Mouse (Mus musculus): ENCODE results near the gene Nbeal2. TPM values are rescaled to one million over a fixed set of nuclear protein-coding genes. Genes with fewer than 3 reads are reported as not detected.

Gene Nbeal2
- total RNA-seq, 2 experiments from 2014 or later: 35.9 to 52.5 TPM

GRCm38 (mm10) chr9:110678886-110679285, 24.9 kb upstream of the Nbeal2 start:
- no peak for ATAC-seq (ENCODE audit: poor library complexity, severe bottlenecking)

DNA sequence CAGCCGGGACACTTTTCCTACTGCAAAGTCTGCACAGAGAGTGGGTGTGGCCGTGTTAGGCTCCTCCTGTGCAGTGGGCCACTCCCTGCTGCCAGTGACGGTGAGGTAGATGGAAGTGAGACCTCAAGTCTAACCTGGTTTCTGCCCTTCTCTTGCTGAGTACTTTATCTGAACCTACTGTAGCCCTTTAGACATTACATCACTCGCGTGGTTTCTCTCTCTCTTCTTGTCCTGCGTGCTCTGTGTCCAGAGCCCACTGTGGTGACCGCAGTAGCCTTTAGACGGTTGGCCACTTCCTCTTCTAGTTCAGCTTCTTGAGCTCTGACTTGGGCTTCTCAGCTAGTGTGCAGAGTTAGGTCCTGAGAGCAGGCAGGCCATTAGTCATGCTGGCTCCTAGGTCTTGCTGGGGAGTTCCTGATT, 22.5 kb upstream of the Nbeal2 start:
- peak; percentile 84 for ATAC-seq (ENCODE audit: poor library complexity, severe bottlenecking)

- ATAC-seq (ENCODE audit: poor library complexity, severe bottlenecking): peak; percentile 15
Observed at GRCm38 (mm10) chr9:110673107-110673752, 19.3 kb upstream of the Nbeal2 start.

DNA sequence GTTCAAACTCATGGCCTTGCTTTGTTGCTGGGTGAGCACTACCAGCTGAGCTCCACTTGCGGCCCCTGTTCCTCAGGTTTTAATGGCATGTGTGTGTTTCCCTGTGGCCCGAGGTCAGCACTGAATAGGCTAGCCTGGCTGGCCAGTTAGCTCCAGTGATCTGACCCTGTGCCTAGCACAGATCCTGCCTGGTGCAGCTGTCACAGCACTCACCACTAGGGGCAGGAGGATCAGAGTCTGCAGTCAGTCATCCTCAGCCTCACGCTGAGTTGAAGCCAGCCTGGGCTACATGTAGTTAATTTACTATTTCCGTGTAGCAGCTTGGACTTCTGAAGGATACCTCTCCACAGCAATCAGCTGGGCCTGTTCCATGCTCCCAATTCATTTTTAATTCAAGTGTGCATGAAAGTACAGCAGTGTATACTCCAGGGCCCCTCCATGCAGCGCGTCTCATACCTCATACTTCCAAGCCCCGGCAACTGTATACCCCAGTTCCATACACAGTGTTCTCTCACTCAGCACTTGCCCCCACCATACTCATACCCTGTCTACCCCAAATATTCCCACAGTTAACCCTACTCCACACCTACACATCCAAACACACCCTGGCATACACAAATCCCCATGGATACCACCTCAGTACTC, 18.6 kb upstream of the Nbeal2 start:
- ATAC-seq (ENCODE audit: poor library complexity, severe bottlenecking): peak; percentile 27; the same call in 1 of the 2 replicates

- ATAC-seq (ENCODE audit: poor library complexity, severe bottlenecking): no peak
Observed at GRCm38 (mm10) chr9:110669785-110670184, 15.8 kb upstream of the Nbeal2 start.

DNA sequence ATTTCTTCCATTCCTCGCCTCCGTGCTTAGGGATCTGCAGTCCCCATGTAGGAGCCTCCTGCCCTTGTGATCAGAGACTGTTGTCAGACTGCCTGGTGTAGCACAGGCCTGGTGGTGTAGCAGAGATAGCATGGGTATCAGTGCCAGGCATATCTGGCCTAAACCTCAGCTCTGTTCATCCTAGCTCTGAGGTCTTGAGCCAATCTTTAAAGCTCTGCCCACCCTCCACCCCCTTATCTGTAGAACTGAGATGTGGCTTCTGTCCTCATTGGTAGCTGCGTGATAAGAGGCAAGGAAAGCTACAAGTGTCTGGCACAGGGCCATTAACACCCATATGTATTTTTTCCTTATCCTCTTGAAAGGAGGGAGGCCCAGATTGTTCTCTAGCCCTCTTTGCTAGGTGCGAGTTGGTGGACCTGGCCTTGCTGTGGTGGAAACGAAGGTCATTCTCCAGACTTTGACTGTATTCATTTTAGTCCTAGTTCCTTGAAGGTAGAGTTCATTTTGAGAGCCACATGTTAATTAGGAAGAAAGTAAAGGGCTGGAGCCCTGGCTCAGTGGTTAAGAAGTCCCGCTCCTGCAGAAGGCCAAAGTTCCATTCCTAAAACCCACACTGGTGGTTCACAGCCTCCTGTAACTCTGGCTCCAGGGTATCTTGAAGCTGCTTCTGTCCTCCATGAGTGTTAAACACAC, 14.8 kb upstream of the Nbeal2 start:
- peak; percentile 21; the same call in 1 of the 2 replicates for ATAC-seq (ENCODE audit: poor library complexity, severe bottlenecking)

GRCm38 (mm10) chr9:110667219-110667836, 13.4 kb upstream of the Nbeal2 start:
- ATAC-seq (ENCODE audit: poor library complexity, severe bottlenecking): peak; percentile 41

- no peak for ATAC-seq (ENCODE audit: poor library complexity, severe bottlenecking)
Observed at GRCm38 (mm10) chr9:110666374-110666773, 12.4 kb upstream of the Nbeal2 start.

- peak; percentile 84 for ATAC-seq (ENCODE audit: poor library complexity, severe bottlenecking)
Observed at GRCm38 (mm10) chr9:110665912-110666311, 12.0 kb upstream of the Nbeal2 start.

DNA sequence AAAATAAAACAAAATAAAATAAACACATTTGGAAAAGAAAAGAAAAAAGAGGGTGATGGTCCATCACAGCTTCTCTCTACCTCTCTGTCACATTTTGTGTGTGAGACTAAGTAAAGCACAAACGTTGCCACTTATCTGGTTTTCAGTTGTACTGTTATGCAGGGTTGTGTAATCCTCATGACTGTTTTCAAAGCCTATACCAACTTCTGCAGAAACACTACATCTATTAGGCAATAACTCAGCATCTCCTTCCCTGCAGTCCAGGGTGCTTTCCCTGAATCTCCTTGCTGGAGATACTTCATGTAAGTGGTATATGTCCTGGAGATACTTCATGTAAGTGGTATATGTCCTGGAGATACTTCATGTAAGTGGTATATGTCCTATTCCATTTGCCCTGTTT, 8.9 kb upstream of the Nbeal2 start:
- ATAC-seq (ENCODE audit: poor library complexity, severe bottlenecking): peak; percentile 53

DNA sequence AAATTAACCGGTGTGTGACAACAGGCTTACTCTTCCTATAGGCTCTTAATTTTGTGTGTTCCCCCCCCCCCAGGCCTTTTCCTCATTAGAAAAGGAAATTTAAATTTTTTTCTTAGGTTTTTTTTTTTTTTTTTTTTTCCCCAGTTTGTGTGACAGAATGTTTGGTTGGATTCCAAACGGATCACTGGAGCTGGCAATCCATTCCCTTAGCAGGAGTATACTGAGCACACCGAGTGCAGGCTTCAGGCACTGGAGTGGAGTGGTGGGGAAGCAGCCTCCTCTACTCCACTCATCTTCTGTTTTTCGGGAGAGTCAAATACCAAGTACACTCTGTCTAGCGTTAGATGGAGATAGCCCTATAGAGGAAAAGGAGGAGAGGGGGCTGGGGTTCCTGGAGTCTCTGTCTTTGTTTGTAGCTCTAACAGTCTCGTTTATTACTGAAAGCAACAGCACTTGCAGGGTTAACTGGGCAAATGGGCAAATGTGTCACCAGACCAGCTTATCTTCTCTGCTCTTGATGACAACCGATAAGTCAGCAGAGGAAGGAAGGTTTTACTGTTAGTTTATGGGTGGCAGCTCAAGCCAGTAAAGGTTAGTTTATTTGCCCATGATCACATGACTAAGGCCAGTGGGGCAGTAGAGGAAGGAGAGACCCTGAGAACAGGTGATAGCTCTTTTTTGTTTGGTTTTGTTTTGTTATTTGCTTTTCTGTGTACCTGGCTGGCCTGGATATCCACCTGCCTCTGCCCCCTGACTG, 7.1 kb upstream of the Nbeal2 start:
- ATAC-seq (ENCODE audit: poor library complexity, severe bottlenecking): no peak

GRCm38 (mm10) chr9:110660208-110660607, 6.2 kb upstream of the Nbeal2 start:
- no peak for ATAC-seq (ENCODE audit: poor library complexity, severe bottlenecking)

DNA sequence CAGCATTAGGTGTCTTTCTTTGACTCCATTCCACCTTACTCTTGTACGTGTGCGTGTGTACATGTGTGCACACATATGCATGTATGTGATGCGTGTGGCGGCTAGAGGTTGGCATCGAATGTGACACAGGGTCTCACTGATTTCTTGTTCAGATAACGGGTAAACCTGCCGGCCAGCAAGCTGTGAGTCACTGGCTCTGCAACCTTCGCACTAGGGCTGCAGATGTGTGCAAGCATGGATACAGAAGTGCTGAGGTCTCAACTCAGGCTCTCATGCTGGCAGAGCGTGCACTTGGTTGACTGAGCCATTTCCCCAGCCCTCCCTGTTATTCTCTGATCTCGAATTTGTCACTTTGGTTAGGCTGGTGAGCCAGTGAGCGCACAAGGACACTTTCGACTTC, 5.6 kb upstream of the Nbeal2 start:
- no peak for ATAC-seq (ENCODE audit: poor library complexity, severe bottlenecking)

- peak; percentile 49 for ATAC-seq (ENCODE audit: poor library complexity, severe bottlenecking)
Observed at GRCm38 (mm10) chr9:110657474-110658078, 3.6 kb upstream of the Nbeal2 start.

DNA sequence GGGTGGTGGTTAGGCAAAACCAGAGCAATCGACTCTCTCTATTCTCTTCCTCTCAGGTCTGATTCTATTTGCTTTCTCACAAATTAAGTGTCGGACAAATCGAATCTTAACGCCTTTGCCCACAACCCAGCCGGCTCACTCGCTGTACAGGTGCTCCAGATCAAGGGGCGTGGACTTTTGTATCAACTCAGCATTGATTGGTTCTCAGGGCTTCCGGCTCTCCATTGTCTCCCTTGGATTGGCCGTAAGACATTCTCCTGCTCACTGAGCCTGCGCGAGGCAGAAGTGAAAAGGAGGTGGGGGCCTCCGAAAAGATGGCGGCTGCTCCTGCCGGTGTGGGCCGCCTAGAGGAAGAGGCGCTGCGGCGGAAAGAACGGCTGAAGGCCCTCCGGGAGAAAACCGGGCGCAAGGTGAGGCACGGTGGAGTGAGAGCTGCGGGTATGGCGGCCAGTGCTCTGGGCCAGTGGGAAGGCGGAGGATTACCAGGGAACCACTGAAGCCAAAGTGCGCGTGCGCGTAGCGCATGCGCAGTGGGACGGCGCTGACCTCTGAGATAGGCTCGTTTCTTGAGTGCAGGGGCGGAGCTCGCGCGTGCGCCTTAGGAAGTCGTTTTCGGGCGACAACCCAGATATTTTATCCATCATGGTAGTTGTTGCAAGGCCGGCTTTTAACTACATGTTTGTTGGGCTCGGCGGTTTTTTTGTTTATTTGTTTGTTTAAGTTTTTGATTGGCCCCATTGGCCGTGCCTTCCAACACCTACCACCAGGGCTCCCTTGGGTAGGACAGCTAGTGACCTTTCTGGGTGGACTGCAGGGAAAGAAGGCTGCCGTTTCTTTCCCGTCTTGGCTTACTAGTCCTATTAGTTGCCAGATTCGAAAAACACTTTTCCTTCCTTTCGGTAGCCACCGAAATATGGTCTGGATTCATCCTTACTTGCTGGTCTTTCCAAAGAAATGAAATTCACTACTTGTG, 2.6 kb upstream of the Nbeal2 start, which contains the start of gene Ccdc12:
Ccdc12 (plus strand) TSS at position 255 of the 973 bp plus-strand sequence.
- ATAC-seq (ENCODE audit: poor library complexity, severe bottlenecking): peak; percentile 63

DNA sequence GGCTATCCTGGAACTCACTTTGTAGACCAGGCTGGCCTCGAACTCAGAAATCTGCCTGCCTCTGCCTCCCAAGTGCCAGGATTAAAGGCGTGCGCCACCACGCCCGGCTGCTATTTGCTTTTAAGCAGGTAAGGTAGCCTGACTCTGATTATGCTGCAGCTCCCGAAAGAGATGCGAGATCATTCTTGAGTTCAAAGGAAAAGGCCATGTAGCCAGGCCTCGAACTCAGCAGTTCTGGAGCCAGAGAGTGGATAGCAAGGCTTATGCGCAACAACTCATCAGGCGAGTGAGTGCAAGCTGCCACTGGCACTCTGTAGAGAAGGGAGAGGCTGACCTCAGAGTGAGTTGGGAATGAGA, 1.7 kb upstream of the Nbeal2 start:
- no peak for ATAC-seq (ENCODE audit: poor library complexity, severe bottlenecking)

DNA sequence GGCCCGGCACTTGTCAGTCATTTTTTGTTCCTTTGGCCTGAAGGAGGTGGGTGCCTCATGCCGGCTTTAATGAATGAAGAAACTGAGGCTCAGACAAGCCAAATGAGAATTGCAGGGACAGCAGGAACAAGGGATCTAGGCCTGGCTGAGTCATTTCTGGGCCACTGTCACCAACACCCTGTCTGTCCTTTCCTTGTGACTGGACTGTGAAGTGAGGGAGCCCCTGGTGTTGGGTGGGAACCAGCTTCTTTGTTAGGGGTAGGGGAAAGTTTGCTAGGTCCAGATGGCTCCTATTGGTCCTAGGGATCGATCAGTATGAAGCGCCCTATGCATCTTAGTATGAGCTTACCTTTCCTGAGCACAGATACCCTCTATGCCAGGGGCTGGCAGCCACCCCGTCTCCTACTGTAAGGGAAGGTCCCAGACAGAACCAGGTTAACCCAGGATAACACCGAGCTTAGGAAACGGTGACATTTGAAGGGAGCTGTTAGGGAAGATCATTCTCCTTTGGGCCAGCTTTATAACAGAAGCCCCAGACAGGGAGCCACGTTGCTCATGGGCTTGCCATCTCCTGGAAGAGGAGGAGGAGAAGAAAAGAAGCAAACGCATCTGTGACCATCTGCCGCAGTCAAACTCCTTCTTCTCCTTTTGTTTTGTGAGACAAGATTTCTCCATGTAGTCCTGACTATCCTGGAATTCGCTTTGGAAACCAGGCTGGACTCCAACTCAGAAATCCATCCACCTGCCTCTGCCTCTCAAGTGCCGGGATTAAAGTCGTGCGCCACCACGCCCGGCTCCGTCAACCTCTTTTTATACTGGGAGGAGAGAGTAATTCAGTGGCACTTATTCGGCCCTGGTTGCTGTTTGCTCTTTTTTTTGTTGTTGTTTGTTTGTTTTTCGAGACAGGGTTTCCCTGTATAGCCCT, 1.0 kb upstream of the Nbeal2 start:
- ATAC-seq (ENCODE audit: poor library complexity, severe bottlenecking): no peak
